Mouse (Mus musculus) hindbrain, embryonic 10.5 days (tissue): ENCODE measurements around the gene Dapl1. TPM values are rescaled to one million over a fixed set of nuclear protein-coding genes. Genes with fewer than 3 reads are reported as not detected.

Source experiments
- DNase-seq: peaks from one replicate; pipeline ENCODE4 v3.0.0-alpha.2; 2017; ENCODE audit warnings: low spot score
- H3K27ac ChIP-seq: fragments of 300-500 bp; sonication (generic); 2 replicates; pipeline ENCODE4 v1.5.1; 2016; ENCODE audit warnings: mild to moderate bottlenecking, moderate library complexity
- H3K27me3 ChIP-seq: fragments of 300-500 bp; sonication (generic); 2 replicates; pipeline ENCODE4 v1.6.1; 2016; ENCODE audit warnings: mild to moderate bottlenecking; ENCODE audit not compliant: poor library complexity, insufficient read depth, severe bottlenecking
- H3K36me3 ChIP-seq: fragments of 300-500 bp; sonication (generic); 2 replicates; pipeline ENCODE4 v1.6.1; 2016; ENCODE audit warnings: mild to moderate bottlenecking, moderate library complexity
- H3K4me1 ChIP-seq: fragments of 300-500 bp; sonication (generic); replicated peaks from 2 replicates; pipeline ENCODE4 v1.6.1; 2016; ENCODE audit warnings: mild to moderate bottlenecking
- H3K4me3 ChIP-seq: fragments of 300-500 bp; sonication (generic); 2 replicates; pipeline ENCODE4 v1.5.1; 2016; ENCODE audit warnings: mild to moderate bottlenecking, moderate library complexity
- H3K9me3 ChIP-seq: fragments of 300-500 bp; sonication (generic); 2 replicates; pipeline ENCODE4 v1.6.1; 2016; ENCODE audit warnings: mild to moderate bottlenecking, moderate library complexity
- WGBS: fragments of 180-500 bp; shearing (Covaris S2); methylation state at CpG from one replicate; pipeline ENCODE4 v1.1.7; 2016; 5-methylcytosine and 5-hydroxymethylcytosine counted together
- polyA plus RNA-seq: library from polyadenylated mRNA; unstranded; fragments of >200 nt; fragmentation: Nextera tagmentation; extraction: Ambion mirVana; gene quantifications from 2 replicates; pipeline ENCODE4 v1.2.1, GENCODE M21; 2016

The Dapl1 gene
- polyA plus RNA-seq, 1 experiment from 2014 or later: 1.6 TPM

GRCm38 (mm10) chr2:59547369-59548099 lies 63.1 kb downstream of the Dapl1 start:
- WGBS: 91% methylated on average over 8 of the region's 8 CpGs
- H3K4me3 ChIP-seq: no peak overlapping the region
- no peaks in the 10 kb centered on the region for H3K27me3 ChIP-seq
- peaks cover 26% of the 10 kb centered on the region for H3K4me1 ChIP-seq
- DNase-seq: no peak
- H3K27ac ChIP-seq: no peak overlapping the region
- H3K36me3 ChIP-seq: no peaks in the 10 kb centered on the region
- H3K9me3 ChIP-seq: no peaks in the 10 kb centered on the region

- Histone ChIP-seq H3K9me3 (no peaks in the 10 kb centered on the region), H3K27me3 (no peaks in the 10 kb centered on the region), H3K4me3 (no peak overlapping the region), H3K36me3 (no peaks in the 10 kb centered on the region), H3K27ac (no peak overlapping the region), H3K4me1 (no peaks in the 10 kb centered on the region)
- 55% methylated on average over 1 of the region's 1 CpGs for WGBS
- no peak for DNase-seq
These were observed 68.3 kb downstream of the Dapl1 start for GRCm38 (mm10) chr2:59552784-59553183.

- no peak for DNase-seq
- Histone ChIP-seq H3K27me3 (no peaks in the 10 kb centered on the region), H3K27ac (no peak overlapping the region), H3K9me3 (no peaks in the 10 kb centered on the region), H3K36me3 (no peaks in the 10 kb centered on the region), H3K4me3 (no peak overlapping the region), H3K4me1 (no peaks in the 10 kb centered on the region)
- 92% methylated on average over 2 of the region's 2 CpGs for WGBS
These were observed 70.0 kb downstream of the Dapl1 start for GRCm38 (mm10) chr2:59554373-59554940.

Other genes with a start within 250 kb of the Dapl1 start
- gene Tanc1, start 127.4 kb downstream of the Dapl1 start, polyA plus RNA-seq: 15.9 and 16.3 TPM in 2 replicates